Mouse (Mus musculus) myocyte (in vitro differentiated cells): ENCODE data around the gene Gpr22.

Source experiments
- POLR2A ChIP-seq: IDR thresholded peaks from one replicate; pipeline ENCODE4 v1.6.1; 2011; ENCODE audit warnings: low read depth, mild to moderate bottlenecking, control low read depth, moderate library complexity; ENCODE audit not compliant: insufficient read length
- SRF ChIP-seq: IDR thresholded peaks from one replicate; pipeline ENCODE4 v1.6.1; 2011; ENCODE audit warnings: low read depth; ENCODE audit not compliant: control insufficient read depth, insufficient read length
- TCF3 ChIP-seq: IDR thresholded peaks from one replicate; pipeline ENCODE4 v1.6.1; 2011; ENCODE audit warnings: low read depth, control low read depth; ENCODE audit not compliant: insufficient read length

DNA sequence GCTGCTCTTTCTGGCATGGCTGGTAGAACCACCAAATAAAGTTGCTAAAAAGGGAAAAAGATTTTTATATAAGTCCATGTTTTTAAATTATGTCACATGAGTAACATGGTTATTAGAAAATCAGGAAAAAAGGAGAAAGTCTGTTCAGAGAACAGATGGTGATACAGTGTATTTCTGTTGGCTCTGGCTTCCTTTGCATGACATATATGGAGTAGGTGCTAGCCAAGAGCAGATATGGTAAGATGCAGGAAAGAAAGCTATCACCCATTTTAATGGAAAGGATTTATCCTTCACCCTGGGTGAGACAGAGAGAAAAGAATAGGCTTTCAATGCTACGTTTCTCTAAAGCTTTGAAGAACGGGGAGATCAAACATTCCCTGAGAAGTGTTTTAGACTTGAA, 40.7 kb upstream of the Gpr22 start:
- TF ChIP-seq POLR2A (no peak), SRF (no peak), TCF3 (no peak)
